Mouse (Mus musculus) megakaryocyte, embryonic 14.5 days (primary cell): ENCODE results near the gene Tmem59l.

Experiments
- FLI1 ChIP-seq: IDR thresholded peaks from 2 replicates; pipeline ENCODE4 v1.6.1; 2012; ENCODE audit warnings: low read length, inconsistent platforms, mixed read lengths
- GATA1 ChIP-seq: IDR thresholded peaks from 3 replicates; pipeline ENCODE4 v1.6.1; 2012; ENCODE audit warnings: mixed read lengths, low read length, inconsistent platforms, borderline replicate concordance

DNA sequence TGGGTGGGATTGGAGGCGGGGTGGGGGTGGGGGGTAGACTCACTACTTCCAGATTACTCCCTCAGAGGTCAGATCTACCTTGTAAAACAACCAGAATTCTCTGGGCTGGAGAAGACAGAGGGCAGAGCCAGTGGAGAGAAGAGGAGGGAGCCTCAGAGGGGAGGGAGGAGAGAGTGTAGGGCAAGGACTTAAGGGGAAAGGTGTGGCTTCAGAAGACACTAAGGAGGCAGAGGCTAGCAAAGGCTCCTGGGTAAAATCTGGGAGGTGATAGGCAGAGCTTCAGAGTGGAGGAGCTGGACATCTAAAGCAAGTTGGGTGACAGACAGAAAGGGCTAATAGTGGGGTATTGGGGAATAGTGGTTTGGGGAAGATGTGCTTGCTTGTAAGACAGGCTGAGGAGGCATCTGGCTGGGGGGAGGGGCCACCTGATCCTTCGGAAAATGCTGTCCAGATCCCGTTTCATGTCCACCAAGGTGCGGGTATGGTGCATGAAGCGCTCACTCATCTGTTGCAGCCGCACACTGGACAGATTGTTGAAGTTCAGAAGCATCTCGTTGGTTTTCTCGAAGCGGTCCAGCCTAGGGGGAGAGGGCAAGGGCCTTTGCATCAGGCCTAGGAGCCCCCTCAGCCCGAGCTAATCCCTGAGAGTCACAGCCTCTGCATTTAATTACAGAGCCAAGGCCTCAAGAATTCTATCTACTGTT is 30.9 kb upstream of the Tmem59l start:
- TF ChIP-seq GATA1 (no peak), FLI1 (no peak)
